Mouse (Mus musculus): ENCODE measurements around the gene Tmem156.

DNA sequence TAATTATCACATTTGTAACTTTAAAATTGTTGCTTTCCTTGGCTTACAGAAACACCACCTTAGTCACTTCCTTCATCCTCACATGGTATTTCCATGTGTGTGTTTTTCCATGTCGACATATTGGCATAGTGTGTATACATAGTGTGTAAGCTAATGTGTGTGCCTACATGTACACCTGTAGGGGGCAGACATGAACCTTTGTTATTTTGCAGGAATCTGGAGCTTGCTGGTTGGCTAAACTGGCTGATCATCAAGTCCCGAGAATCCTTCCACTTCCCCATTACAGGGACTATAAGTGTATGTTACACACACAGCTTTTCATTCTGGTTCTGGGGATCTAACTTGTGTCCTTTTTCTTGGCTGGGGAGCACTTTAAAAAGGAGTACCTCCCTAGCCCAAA is 15.8 kb downstream of the Tmem156 start:
- TF ChIP-seq CTCF (conservative IDR thresholded peaks at IDR 0.05 in 1 of 2, IDR thresholded peaks at IDR 0.05 in 1 of 2; ENCODE audit: low read depth in 2 of 2, low read length in 2 of 2) (peak; percentile 36 to 60; a peak in 3 of 4 replicates), ZNF384 (IDR thresholded peaks at IDR 0.05; ENCODE audit: low read depth, low read length) (no peak), UBTF (IDR thresholded peaks at IDR 0.05; ENCODE audit: low read depth, low read length) (no peak), EP300 (IDR thresholded peaks at IDR 0.05; ENCODE audit: low read length) (no peak)

All from CH12.LX (cell line).